Mouse (Mus musculus): Measurements from ENCODE around the gene Gm26558. TPM values are rescaled to one million over a fixed set of nuclear protein-coding genes. Genes with fewer than 3 reads are reported as not detected.

Gene Gm26558
- polyA plus RNA-seq, 1 experiment from 2014 or later, result 3.0 TPM

GRCm38 (mm10) chr2:70640968-70641367 is 20.9 kb downstream of the Gm26558 start:
- Histone ChIP-seq H3K27ac (replicated peaks) (no peak overlapping the region), H3K36me3 (no peaks in the 10 kb centered on the region), H3K9me3 (replicated peaks) (peaks cover 13% of the 10 kb centered on the region; the same call in 1 of the 2 replicates), H3K4me1 (peaks cover 11% of the 10 kb centered on the region), H3K4me3 (no peak overlapping the region), H3K27me3 (ENCODE audit: low read depth, poor library complexity, severe bottlenecking) (no peaks in the 10 kb centered on the region)
- DNase-seq (ENCODE audit: low spot score), result no peak

GRCm38 (mm10) chr2:70634028-70634690 is 27.7 kb downstream of the Gm26558 start:
- no peak overlapping the region for H3K4me3 ChIP-seq
- H3K36me3 ChIP-seq, result no peaks in the 10 kb centered on the region
- H3K27ac ChIP-seq (replicated peaks), result no peak overlapping the region
- WGBS, result 92% methylated on average over 5 of the region's 5 CpGs
- peaks cover 13% of the 10 kb centered on the region; the same call in 1 of the 2 replicates for H3K9me3 ChIP-seq (replicated peaks)
- DNase-seq (ENCODE audit: low spot score), result no peak
- peaks cover 9% of the 10 kb centered on the region for H3K4me1 ChIP-seq
- H3K27me3 ChIP-seq (ENCODE audit: low read depth, poor library complexity, severe bottlenecking), result no peaks in the 10 kb centered on the region

GRCm38 (mm10) chr2:70632412-70632811 is 29.5 kb downstream of the Gm26558 start:
- H3K27me3 ChIP-seq (ENCODE audit: low read depth, poor library complexity, severe bottlenecking), result no peaks in the 10 kb centered on the region
- H3K4me3 ChIP-seq, result no peak overlapping the region
- H3K4me1 ChIP-seq, result peaks cover 11% of the 10 kb centered on the region
- no peak for DNase-seq (ENCODE audit: low spot score)
- peaks cover 10% of the 10 kb centered on the region; the same call in 1 of the 2 replicates for H3K9me3 ChIP-seq (replicated peaks)
- H3K27ac ChIP-seq (replicated peaks), result no peak overlapping the region
- 88% methylated on average over 1 of the region's 1 CpGs for WGBS
- H3K36me3 ChIP-seq, result no peaks in the 10 kb centered on the region

- Histone ChIP-seq H3K9me3 (replicated peaks) (no peaks in the 10 kb centered on the region), H3K4me3 (no peak overlapping the region), H3K27ac (replicated peaks) (no peak overlapping the region), H3K4me1 (peaks cover 11% of the 10 kb centered on the region), H3K27me3 (ENCODE audit: low read depth, poor library complexity, severe bottlenecking) (no peaks in the 10 kb centered on the region), H3K36me3 (no peaks in the 10 kb centered on the region)
- WGBS, result 86% methylated on average over 1 of the region's 1 CpGs
- DNase-seq (ENCODE audit: low spot score), result no peak
Measured at GRCm38 (mm10) chr2:70631321-70631720, 30.6 kb downstream of the Gm26558 start.

- 75% methylated on average over 3 of the region's 3 CpGs for WGBS
Measured at GRCm38 (mm10) chr2:70629921-70630320, 32.0 kb downstream of the Gm26558 start.

GRCm38 (mm10) chr2:70629339-70629761 is 32.6 kb downstream of the Gm26558 start:
- H3K4me1 ChIP-seq, result peaks cover 11% of the 10 kb centered on the region
- H3K4me3 ChIP-seq, result peak overlapping the region; percentile 26; the same call in 1 of the 2 replicates
- 28% methylated on average over 10 of the region's 10 CpGs for WGBS

More at GRCm38 (mm10) chr2:70629921-70630320, 32.0 kb downstream of the Gm26558 start:
- no peaks in the 10 kb centered on the region for H3K36me3 ChIP-seq
- H3K27me3 ChIP-seq (ENCODE audit: low read depth, poor library complexity, severe bottlenecking), result no peaks in the 10 kb centered on the region
- no peak overlapping the region for H3K27ac ChIP-seq (replicated peaks)
- H3K9me3 ChIP-seq (replicated peaks), result no peaks in the 10 kb centered on the region
- H3K4me3 ChIP-seq, result no peak overlapping the region
- no peak for DNase-seq (ENCODE audit: low spot score)
- H3K4me1 ChIP-seq, result peaks cover 11% of the 10 kb centered on the region

GRCm38 (mm10) chr2:70628397-70628796 is 33.5 kb downstream of the Gm26558 start:
- Histone ChIP-seq H3K36me3 (no peaks in the 10 kb centered on the region), H3K27me3 (ENCODE audit: low read depth, poor library complexity, severe bottlenecking) (no peaks in the 10 kb centered on the region), H3K9me3 (replicated peaks) (no peaks in the 10 kb centered on the region), H3K27ac (replicated peaks) (no peak overlapping the region), H3K4me3 (no peak overlapping the region), H3K4me1 (peaks cover 11% of the 10 kb centered on the region)
- no peak for DNase-seq (ENCODE audit: low spot score)
- WGBS, result 93% methylated on average over 12 of the region's 12 CpGs

More at GRCm38 (mm10) chr2:70629339-70629761, 32.6 kb downstream of the Gm26558 start:
- peak; percentile 25 for DNase-seq (ENCODE audit: low spot score)
- H3K9me3 ChIP-seq (replicated peaks), result no peaks in the 10 kb centered on the region
- H3K27me3 ChIP-seq (ENCODE audit: low read depth, poor library complexity, severe bottlenecking), result no peaks in the 10 kb centered on the region
- H3K36me3 ChIP-seq, result no peaks in the 10 kb centered on the region
- no peak overlapping the region for H3K27ac ChIP-seq (replicated peaks)

GRCm38 (mm10) chr2:70625761-70626160 is 36.1 kb downstream of the Gm26558 start:
- DNase-seq (ENCODE audit: low spot score), result no peak
- Histone ChIP-seq H3K4me1 (peaks cover 11% of the 10 kb centered on the region), H3K4me3 (no peak overlapping the region), H3K27ac (replicated peaks) (no peak overlapping the region), H3K27me3 (ENCODE audit: low read depth, poor library complexity, severe bottlenecking) (no peaks in the 10 kb centered on the region), H3K36me3 (no peaks in the 10 kb centered on the region), H3K9me3 (replicated peaks) (no peaks in the 10 kb centered on the region)
- 81% methylated on average over 7 of the region's 7 CpGs for WGBS

- WGBS, result 69% methylated on average over 4 of the region's 4 CpGs
- no peak overlapping the region for H3K4me3 ChIP-seq
- no peaks in the 10 kb centered on the region for H3K36me3 ChIP-seq
- no peak overlapping the region for H3K27ac ChIP-seq (replicated peaks)
- DNase-seq (ENCODE audit: low spot score), result no peak
- H3K27me3 ChIP-seq (ENCODE audit: low read depth, poor library complexity, severe bottlenecking), result no peaks in the 10 kb centered on the region
- no peaks in the 10 kb centered on the region for H3K9me3 ChIP-seq (replicated peaks)
- no peaks in the 10 kb centered on the region for H3K4me1 ChIP-seq
Measured at GRCm38 (mm10) chr2:70622244-70622643, 39.7 kb downstream of the Gm26558 start.

GRCm38 (mm10) chr2:70620225-70620624 is 41.7 kb downstream of the Gm26558 start:
- H3K4me1 ChIP-seq, result no peaks in the 10 kb centered on the region
- no peaks in the 10 kb centered on the region for H3K27me3 ChIP-seq (ENCODE audit: low read depth, poor library complexity, severe bottlenecking)
- H3K36me3 ChIP-seq, result no peaks in the 10 kb centered on the region
- peak; percentile 61 for DNase-seq (ENCODE audit: low spot score)
- no peak overlapping the region for H3K4me3 ChIP-seq
- no peaks in the 10 kb centered on the region for H3K9me3 ChIP-seq (replicated peaks)
- 18% methylated on average over 6 of the region's 6 CpGs for WGBS
- peak overlapping the region; percentile 43 for H3K27ac ChIP-seq (replicated peaks)

GRCm38 (mm10) chr2:70619232-70619835 is 42.6 kb downstream of the Gm26558 start:
- WGBS, result 87% methylated on average over 6 of the region's 6 CpGs
- Histone ChIP-seq H3K27me3 (ENCODE audit: low read depth, poor library complexity, severe bottlenecking) (no peaks in the 10 kb centered on the region), H3K4me1 (no peaks in the 10 kb centered on the region), H3K9me3 (replicated peaks) (no peaks in the 10 kb centered on the region), H3K27ac (replicated peaks) (no peak overlapping the region), H3K4me3 (no peak overlapping the region), H3K36me3 (no peaks in the 10 kb centered on the region)
- no peak for DNase-seq (ENCODE audit: low spot score)

GRCm38 (mm10) chr2:70616617-70617016 is 45.3 kb downstream of the Gm26558 start:
- WGBS, result 78% methylated on average over 3 of the region's 3 CpGs
- Histone ChIP-seq H3K9me3 (replicated peaks) (peaks cover 2% of the 10 kb centered on the region; the same call in 1 of the 2 replicates), H3K4me1 (no peaks in the 10 kb centered on the region), H3K27me3 (ENCODE audit: low read depth, poor library complexity, severe bottlenecking) (no peaks in the 10 kb centered on the region), H3K27ac (replicated peaks) (no peak overlapping the region), H3K4me3 (no peak overlapping the region), H3K36me3 (no peaks in the 10 kb centered on the region)
- no peak for DNase-seq (ENCODE audit: low spot score)

GRCm38 (mm10) chr2:70616076-70616475 is 45.8 kb downstream of the Gm26558 start:
- Histone ChIP-seq H3K9me3 (replicated peaks) (peaks cover 2% of the 10 kb centered on the region; the same call in 1 of the 2 replicates), H3K27ac (replicated peaks) (no peak overlapping the region), H3K36me3 (no peaks in the 10 kb centered on the region), H3K27me3 (ENCODE audit: low read depth, poor library complexity, severe bottlenecking) (no peaks in the 10 kb centered on the region), H3K4me1 (no peaks in the 10 kb centered on the region), H3K4me3 (no peak overlapping the region)
- WGBS, result 82% methylated on average over 2 of the region's 2 CpGs
- no peak for DNase-seq (ENCODE audit: low spot score)

Measured in midbrain, embryonic 10.5 days (tissue).